Comparison of ENCODE assay signal across 22 mouse cellular contexts in genomic region chr13:78310837-78311236, GRCm38 (mm10).
"Had no signal": no experiment of that assay in that cellular context is flagged by ENCODE, and none has a peak within 500 bp of the region (broad histone marks: within the 10 kb centered on the region; RNA-seq: fewer than 3 reads in every experiment).

No protein-coding gene starts in this region.

- H3K27ac ChIP-seq: intestine, embryonic 15.5 days; layer of hippocampus, adult 2 months; left cerebral cortex, adult 2 months; liver, embryonic 12.5 days; liver, embryonic 15.5 days; neural tube, embryonic 13.5 days had no signal

- H3K36me3 ChIP-seq: intestine, embryonic 15.5 days; liver, embryonic 12.5 days; liver, embryonic 15.5 days; neural tube, embryonic 13.5 days had no signal

- DNase-seq: kidney, adult 11 months; kidney, adult 8-10 months; kidney, postnatal 25 days; layer of hippocampus, postnatal 36 days; lung, adult 18-20 months; lung, postnatal 10 days; lung, postnatal 4 days; retina, postnatal 1 day; right cerebral cortex, postnatal 25 days; spleen, adult 18-20 months; thymus, adult 2 months; thymus, postnatal 14 days; thymus, postnatal 4 days had no signal

- H3K9me3 ChIP-seq: intestine, embryonic 15.5 days; liver, embryonic 12.5 days; liver, embryonic 15.5 days; neural tube, embryonic 13.5 days had no signal

- ATAC-seq: intestine, embryonic 15.5 days; liver, embryonic 12.5 days; midbrain, embryonic 16.5 days had no signal

- H3K9ac ChIP-seq: intestine, embryonic 15.5 days; liver, embryonic 12.5 days; liver, embryonic 15.5 days; neural tube, embryonic 13.5 days had no signal

- H3K4me3 ChIP-seq: intestine, embryonic 15.5 days; layer of hippocampus, adult 2 months; left cerebral cortex, adult 2 months; liver, embryonic 12.5 days; liver, embryonic 15.5 days; myocyte; neural tube, embryonic 13.5 days had no signal

- H3K4me2 ChIP-seq: intestine, embryonic 15.5 days; liver, embryonic 12.5 days; liver, embryonic 15.5 days; midbrain, embryonic 11.5 days; neural tube, embryonic 13.5 days had no signal

- H3K4me1 ChIP-seq: intestine, embryonic 15.5 days; liver, embryonic 12.5 days; liver, embryonic 15.5 days; neural tube, embryonic 13.5 days had no signal

- H3K27me3 ChIP-seq: intestine, embryonic 15.5 days; liver, embryonic 12.5 days; liver, embryonic 15.5 days; neural tube, embryonic 13.5 days had no signal
